Mouse (Mus musculus) retina, postnatal 1 day (tissue): ENCODE measurements around the gene Pde5a.

ENCODE experiments used
- DNase-seq: peaks from one replicate; pipeline ENCODE4 v3.0.0-alpha.2; 2012

The Pde5a gene

GRCm38 (mm10) chr3:122728852-122729600, at the start of gene Pde5a:
Gene Pde5a, plus strand, starts transcription at chr3:122728947.
- DNase-seq = peak; percentile 88

- no peak for DNase-seq
Measured at GRCm38 (mm10) chr3:122680851-122681250, 47.9 kb upstream of the Pde5a start.

GRCm38 (mm10) chr3:122682352-122682751, 46.4 kb upstream of the Pde5a start:
- no peak for DNase-seq

GRCm38 (mm10) chr3:122684832-122685231, 43.9 kb upstream of the Pde5a start:
- DNase-seq = no peak

- no peak for DNase-seq
Measured at GRCm38 (mm10) chr3:122693039-122693438, 35.7 kb upstream of the Pde5a start.

- no peak for DNase-seq
Measured at GRCm38 (mm10) chr3:122695870-122696269, 32.9 kb upstream of the Pde5a start.

GRCm38 (mm10) chr3:122696672-122697071, 32.1 kb upstream of the Pde5a start:
- DNase-seq = no peak

- peak; percentile 38 for DNase-seq
Measured at GRCm38 (mm10) chr3:122704209-122704608, 24.5 kb upstream of the Pde5a start.

- no peak for DNase-seq
Measured at GRCm38 (mm10) chr3:122705246-122705645, 23.5 kb upstream of the Pde5a start.

GRCm38 (mm10) chr3:122708485-122708884, 20.3 kb upstream of the Pde5a start:
- no peak for DNase-seq

GRCm38 (mm10) chr3:122710141-122710540, 18.6 kb upstream of the Pde5a start:
- no peak for DNase-seq

- no peak for DNase-seq
Measured at GRCm38 (mm10) chr3:122718631-122719030, 10.1 kb upstream of the Pde5a start.

GRCm38 (mm10) chr3:122721522-122721921, 7.2 kb upstream of the Pde5a start:
- no peak for DNase-seq

- peak; percentile 82 for DNase-seq
Measured at GRCm38 (mm10) chr3:122729601-122729959, 833 bp downstream of the Pde5a start.

- peak; percentile 86 for DNase-seq
Measured at GRCm38 (mm10) chr3:122729960-122730740, 1.4 kb downstream of the Pde5a start.

GRCm38 (mm10) chr3:122730741-122731235, 2.0 kb downstream of the Pde5a start:
- DNase-seq = no peak

- DNase-seq = peak; percentile 53
Measured at GRCm38 (mm10) chr3:122733806-122734205, 5.1 kb downstream of the Pde5a start.

- no peak for DNase-seq
Measured at GRCm38 (mm10) chr3:122734329-122734728, 5.6 kb downstream of the Pde5a start.

GRCm38 (mm10) chr3:122739460-122739859, 10.7 kb downstream of the Pde5a start:
- DNase-seq = no peak

GRCm38 (mm10) chr3:122744265-122744664, 15.5 kb downstream of the Pde5a start:
- DNase-seq = no peak

GRCm38 (mm10) chr3:122747921-122748700, 19.4 kb downstream of the Pde5a start:
- no peak for DNase-seq

- no peak for DNase-seq
Measured at GRCm38 (mm10) chr3:122763240-122763761, 34.6 kb downstream of the Pde5a start.

GRCm38 (mm10) chr3:122763768-122764167, 35.0 kb downstream of the Pde5a start:
- DNase-seq = no peak
